Mouse (Mus musculus): ENCODE results near the gene Txndc11. TPM values are rescaled to one million over a fixed set of nuclear protein-coding genes. Genes with fewer than 3 reads are reported as not detected.

Gene Txndc11
- polyA plus RNA-seq, 1 experiment, result 28.6 TPM

DNA sequence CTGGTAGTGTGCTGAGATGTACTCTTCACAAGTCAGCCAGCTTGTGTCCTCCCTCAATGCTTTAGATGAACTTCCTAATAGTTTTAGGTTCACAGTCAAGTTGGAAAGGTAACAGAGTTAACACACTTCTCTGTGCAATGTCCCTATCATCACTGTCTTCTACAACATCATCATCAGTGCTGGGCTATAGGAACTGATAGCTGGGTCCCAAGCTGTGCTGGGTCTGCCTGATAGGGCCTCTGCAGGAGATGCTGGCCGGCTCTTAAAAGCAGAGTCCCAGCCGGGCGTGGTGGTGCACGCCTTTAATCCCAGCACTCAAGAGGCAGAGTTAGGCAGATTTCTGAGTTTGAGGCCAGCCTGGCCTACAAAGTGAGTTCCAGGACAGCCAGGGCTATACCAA is 103.6 kb downstream of the Txndc11 start:
- H3K27me3 ChIP-seq (ENCODE audit: control insufficient read depth, insufficient read depth, low read length), result no peaks in the 10 kb centered on the region
- DNase-seq (ENCODE audit: low read depth in 1 of 2, low spot score in 2 of 2), result no peak
- no peak overlapping the region for H3K27ac ChIP-seq (ENCODE audit: insufficient read depth, low read length)
- no peaks in the 10 kb centered on the region for H3K4me1 ChIP-seq (ENCODE audit: control insufficient read depth, insufficient read depth, insufficient read length)
- H3K36me3 ChIP-seq (ENCODE audit: control insufficient read depth, insufficient read depth, low read length), result no peaks in the 10 kb centered on the region
- 79% methylated on average over 4 of the region's 4 CpGs for WGBS
- no peak overlapping the region for H3K4me3 ChIP-seq (ENCODE audit: extremely low read depth, insufficient read depth, insufficient read length)
- TF ChIP-seq POLR2A (IDR thresholded peaks at IDR 0.05; ENCODE audit: low read depth, low read length), result no peak
- no peak for TF ChIP-seq CTCF (IDR thresholded peaks at IDR 0.05; ENCODE audit: extremely low read depth, insufficient read depth, insufficient read length, insufficient replicate concordance)

DNA sequence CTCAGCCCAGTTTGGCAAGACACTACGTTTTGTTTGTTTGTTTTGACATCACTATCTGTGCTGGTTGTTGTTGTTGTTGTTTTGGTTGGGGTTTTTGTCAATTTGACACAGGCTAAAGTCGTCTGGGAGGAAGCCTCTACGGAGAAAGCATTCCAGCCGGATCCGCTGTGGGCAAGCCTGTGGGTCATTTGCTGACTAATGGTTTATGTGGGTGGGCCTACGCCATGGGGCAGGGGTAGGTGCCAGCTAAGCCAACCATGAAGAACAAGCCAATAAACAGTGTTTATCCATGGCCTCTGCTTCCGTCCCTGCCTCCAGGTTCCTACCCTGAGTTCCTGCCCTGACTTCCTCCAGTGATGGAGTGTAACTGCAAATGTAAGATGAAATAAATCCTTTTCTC is 106.2 kb downstream of the Txndc11 start:
- TF ChIP-seq CTCF (IDR thresholded peaks at IDR 0.05; ENCODE audit: extremely low read depth, insufficient read depth, insufficient read length, insufficient replicate concordance), result no peak
- TF ChIP-seq POLR2A (IDR thresholded peaks at IDR 0.05; ENCODE audit: low read depth, low read length), result no peak
- WGBS, result 92% methylated on average over 7 of the region's 7 CpGs
- H3K4me1 ChIP-seq (ENCODE audit: control insufficient read depth, insufficient read depth, insufficient read length), result no peaks in the 10 kb centered on the region
- no peaks in the 10 kb centered on the region for H3K36me3 ChIP-seq (ENCODE audit: control insufficient read depth, insufficient read depth, low read length)
- no peak overlapping the region for H3K27ac ChIP-seq (ENCODE audit: insufficient read depth, low read length)
- no peak overlapping the region for H3K4me3 ChIP-seq (ENCODE audit: extremely low read depth, insufficient read depth, insufficient read length)
- DNase-seq (ENCODE audit: low read depth in 1 of 2, low spot score in 2 of 2), result no peak
- H3K27me3 ChIP-seq (ENCODE audit: control insufficient read depth, insufficient read depth, low read length), result no peaks in the 10 kb centered on the region

Other genes with a start within 250 kb of the Txndc11 start
- 129 and 155 TPM in 2 replicates for gene Snn, start 73.7 kb downstream of the Txndc11 start, polyA plus RNA-seq (2012; rRNA removed)
- 115 and 171 TPM in 2 replicates for gene Litaf, start 68.5 kb downstream of the Txndc11 start, polyA plus RNA-seq (2012; rRNA removed)
- 43.0 and 46.0 TPM in 2 replicates for gene Zc3h7a, start 41.7 kb upstream of the Txndc11 start, polyA plus RNA-seq (2012; rRNA removed)
- 2.6 and 4.5 TPM in 2 replicates for gene Rsl1d1, start 68.7 kb upstream of the Txndc11 start, polyA plus RNA-seq (2012; rRNA removed)
- gene Gspt1, start 119.7 kb upstream of the Txndc11 start, polyA plus RNA-seq (2012; rRNA removed), result 26.2 and 38.3 TPM in 2 replicates
- 4.0 and 4.6 TPM in 2 replicates for gene Tnfrsf17, start 179.2 kb upstream of the Txndc11 start, polyA plus RNA-seq (2012; rRNA removed)
- 13.6 and 14.3 TPM in 2 replicates for gene Snx29, start 188.3 kb upstream of the Txndc11 start, polyA plus RNA-seq (2012; rRNA removed)